Mouse (Mus musculus) limb, embryonic 11.5 days (tissue): ENCODE results near the gene F8. TPM values are rescaled to one million over a fixed set of nuclear protein-coding genes. Genes with fewer than 3 reads are reported as not detected.
"Not testable (repeated sequence)": the region's sequence is repeated elsewhere in the genome, so short reads cannot be mapped to it uniquely, and the experiment has no call there.

ENCODE experiments used
- ATAC-seq: fragments of 200-750 bp; cut with Nextera tagmentation; 2 replicates; pipeline ENCODE4 v1.8.0; 2017; ENCODE audit warnings: low read depth; ENCODE audit not compliant: insufficient number of reproducible peaks, low FRiP score, low TSS enrichment
- DNase-seq: peaks from one replicate; pipeline ENCODE4 v3.0.0-alpha.2; 2015; ENCODE audit warnings: low spot score
- H3K27ac ChIP-seq: fragments of 300-500 bp; sonication (generic); replicated peaks from 2 replicates; pipeline ENCODE4 v1.5.1; 2014; ENCODE audit warnings: low read depth, mild to moderate bottlenecking, low read length
- H3K27me3 ChIP-seq: fragments of 300-500 bp; sonication (generic); 2 replicates; pipeline ENCODE4 v1.6.1; 2014; ENCODE audit warnings: mild to moderate bottlenecking, low read length, mixed read lengths; ENCODE audit not compliant: control insufficient read depth, insufficient read depth
- H3K36me3 ChIP-seq: fragments of 300-500 bp; sonication (generic); 2 replicates; pipeline ENCODE4 v1.6.1; 2014; ENCODE audit warnings: mild to moderate bottlenecking, low read length, moderate library complexity, mixed read lengths; ENCODE audit not compliant: control insufficient read depth, insufficient read depth
- H3K4me1 ChIP-seq: fragments of 300-500 bp; sonication (generic); 2 replicates; pipeline ENCODE4 v1.6.1; 2014; ENCODE audit warnings: low read length, mixed read lengths; ENCODE audit not compliant: control insufficient read depth, insufficient read depth
- H3K4me2 ChIP-seq: fragments of 300-500 bp; sonication (generic); 2 replicates; pipeline ENCODE4 v1.6.1; 2014; ENCODE audit warnings: low read depth, mild to moderate bottlenecking, moderate library complexity; ENCODE audit not compliant: severe bottlenecking
- H3K4me3 ChIP-seq: fragments of 300-500 bp; sonication (generic); 2 replicates; pipeline ENCODE4 v1.5.1; 2014; ENCODE audit warnings: low read depth, low read length
- H3K9ac ChIP-seq: fragments of 300-500 bp; sonication (generic); 2 replicates; pipeline ENCODE4 v1.6.1; 2014; ENCODE audit warnings: mild to moderate bottlenecking, low read length
- H3K9me3 ChIP-seq: fragments of 300-500 bp; sonication (generic); 2 replicates; pipeline ENCODE4 v1.6.1; 2016; ENCODE audit warnings: low read length; ENCODE audit not compliant: control insufficient read depth
- WGBS: fragments of 180-500 bp; shearing (Covaris S2); extraction: QIAGEN DNeasy Blood & Tissue Kit; methylation state at CpG from one replicate; pipeline ENCODE4 v1.1.7; 2014; 5-methylcytosine and 5-hydroxymethylcytosine counted together
- polyA plus RNA-seq: library from polyadenylated mRNA; unstranded; fragments of >200 nt; fragmentation: Nextera tagmentation; extraction: Ambion mirVana; gene quantifications from 2 replicates; pipeline ENCODE4 v1.2.1, GENCODE M21; 2014

The F8 gene
- polyA plus RNA-seq, 1 experiment from 2014 or later: 1.2 TPM

DNA sequence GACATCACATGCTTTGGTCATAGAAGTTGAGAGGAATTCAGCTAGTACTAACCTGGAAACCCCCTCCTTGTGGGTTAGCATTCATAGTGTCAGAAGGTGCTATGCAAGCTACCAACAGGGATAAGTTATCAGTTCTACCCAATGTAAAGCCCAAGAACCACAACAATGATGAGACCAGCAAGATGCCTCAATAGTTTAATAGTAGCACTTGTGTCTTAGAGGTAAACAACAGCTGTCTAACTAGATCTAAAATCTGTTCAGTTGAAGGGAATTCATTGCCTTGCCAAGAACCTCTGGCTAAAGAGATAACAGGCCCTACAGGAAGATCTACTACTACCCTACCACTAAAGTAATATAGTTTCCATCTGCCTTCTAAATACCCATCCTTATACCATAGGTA lies 5.6 kb downstream of the F8 start:
- ATAC-seq: no peak
- Histone ChIP-seq H3K27ac (no peak overlapping the region), H3K4me3 (no peak overlapping the region)

DNA sequence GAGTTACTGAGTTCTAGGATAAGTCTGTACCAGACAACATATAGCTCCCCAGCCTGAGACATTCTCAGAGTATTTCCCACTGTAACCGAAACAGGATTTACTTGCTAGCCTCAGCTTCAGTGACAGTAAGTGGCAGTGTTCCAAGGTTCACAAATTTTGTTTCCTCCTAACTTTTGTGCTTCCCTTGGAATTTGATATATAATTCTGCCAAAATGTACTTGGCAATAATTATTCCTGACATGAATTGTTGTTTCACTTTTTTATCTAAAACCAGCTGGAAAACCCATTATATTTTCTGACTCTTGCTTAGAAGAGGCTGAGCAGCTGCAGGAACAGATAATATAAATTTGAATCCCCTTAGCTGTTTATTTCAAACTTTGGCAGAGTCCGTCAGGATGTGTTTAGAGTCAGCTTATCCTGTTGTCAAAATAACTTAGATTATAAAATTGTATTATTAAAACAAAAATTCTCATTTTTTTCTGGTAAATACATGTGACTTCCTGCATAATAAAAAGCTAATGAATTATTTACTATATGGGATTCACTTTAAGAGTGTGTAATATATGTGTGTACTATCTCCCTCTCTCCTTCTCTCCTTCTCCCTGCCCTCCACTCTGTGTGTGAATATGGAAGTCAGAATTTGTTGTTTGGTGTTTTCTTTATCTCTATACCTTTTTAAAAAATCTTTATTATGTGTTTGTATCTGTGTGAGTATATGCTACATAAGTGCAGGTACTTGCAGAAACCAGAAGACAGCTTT lies 9.6 kb downstream of the F8 start:
- no peaks in the 10 kb centered on the region for H3K4me1 ChIP-seq
- H3K9ac ChIP-seq: no peak overlapping the region
- WGBS: 91% methylated on average over 2 of the region's 2 CpGs
- no peaks in the 10 kb centered on the region for H3K27me3 ChIP-seq
- no peak overlapping the region for H3K27ac ChIP-seq
- no peak for ATAC-seq
- DNase-seq: no peak
- no peak overlapping the region for H3K4me3 ChIP-seq
- no peaks in the 10 kb centered on the region for H3K36me3 ChIP-seq
- H3K4me2 ChIP-seq: no peak overlapping the region
- no peaks in the 10 kb centered on the region for H3K9me3 ChIP-seq

More for the DNA sequence above, 5.6 kb downstream of the F8 start:
- H3K9me3 ChIP-seq: no peaks in the 10 kb centered on the region
- DNase-seq: no peak
- no peaks in the 10 kb centered on the region for H3K4me1 ChIP-seq
- no peaks in the 10 kb centered on the region for H3K27me3 ChIP-seq
- H3K9ac ChIP-seq: no peak overlapping the region
- no peak overlapping the region for H3K4me2 ChIP-seq
- H3K36me3 ChIP-seq: no peaks in the 10 kb centered on the region

DNA sequence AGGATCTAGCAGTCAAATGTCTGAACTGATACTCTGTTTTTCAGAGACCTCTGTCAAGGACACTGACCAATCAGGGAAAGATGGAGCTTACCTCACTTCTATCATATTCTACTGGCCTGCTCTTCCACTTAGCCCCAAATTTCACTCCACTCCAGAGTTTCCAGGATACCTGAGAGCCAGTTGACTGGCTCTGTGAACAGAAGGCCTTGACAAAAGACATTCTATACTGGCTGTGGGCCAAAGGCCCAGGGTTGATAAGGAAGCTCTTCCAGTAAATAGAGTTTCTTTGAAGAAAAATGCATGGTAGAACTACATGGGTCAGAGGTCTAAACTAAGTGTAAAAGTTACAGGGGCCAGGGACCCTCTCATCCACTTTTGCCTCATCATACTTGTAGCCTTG lies 12.2 kb downstream of the F8 start:
- H3K9ac ChIP-seq: no peak overlapping the region
- no peak for DNase-seq
- no peaks in the 10 kb centered on the region for H3K27me3 ChIP-seq

DNA sequence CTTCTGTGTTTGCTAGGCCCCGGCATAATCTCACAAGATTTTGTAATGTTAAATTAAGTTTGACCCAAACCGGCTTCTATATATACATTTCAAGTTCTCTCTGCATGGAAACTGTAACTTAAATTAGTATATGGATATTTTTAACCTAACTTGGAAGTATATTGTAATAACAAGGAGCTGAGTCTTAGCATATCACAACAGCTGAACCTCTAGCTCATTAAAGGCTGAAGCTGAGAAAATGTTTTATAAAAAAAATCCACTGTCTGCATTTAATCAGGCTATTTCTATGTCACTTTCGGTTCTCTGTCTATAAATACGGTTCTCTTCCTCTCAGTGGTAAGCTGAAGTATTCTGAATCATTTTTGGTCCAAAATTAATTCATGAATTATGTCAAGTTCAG lies 58.9 kb downstream of the F8 start:
- Histone ChIP-seq H3K4me3 (no peak overlapping the region), H3K9ac (no peak overlapping the region), H3K27ac (no peak overlapping the region), H3K4me2 (no peak overlapping the region), H3K27me3 (no peaks in the 10 kb centered on the region), H3K4me1 (no peaks in the 10 kb centered on the region), H3K36me3 (no peaks in the 10 kb centered on the region), H3K9me3 (no peaks in the 10 kb centered on the region)
- ATAC-seq: no peak
- DNase-seq: no peak
- WGBS: 86% methylated on average over 4 of the region's 4 CpGs

More for the DNA sequence above, 12.2 kb downstream of the F8 start:
- Histone ChIP-seq H3K27ac (no peak overlapping the region), H3K9me3 (no peaks in the 10 kb centered on the region), H3K4me1 (no peaks in the 10 kb centered on the region), H3K4me2 (no peak overlapping the region), H3K36me3 (no peaks in the 10 kb centered on the region), H3K4me3 (no peak overlapping the region)
- no peak for ATAC-seq

DNA sequence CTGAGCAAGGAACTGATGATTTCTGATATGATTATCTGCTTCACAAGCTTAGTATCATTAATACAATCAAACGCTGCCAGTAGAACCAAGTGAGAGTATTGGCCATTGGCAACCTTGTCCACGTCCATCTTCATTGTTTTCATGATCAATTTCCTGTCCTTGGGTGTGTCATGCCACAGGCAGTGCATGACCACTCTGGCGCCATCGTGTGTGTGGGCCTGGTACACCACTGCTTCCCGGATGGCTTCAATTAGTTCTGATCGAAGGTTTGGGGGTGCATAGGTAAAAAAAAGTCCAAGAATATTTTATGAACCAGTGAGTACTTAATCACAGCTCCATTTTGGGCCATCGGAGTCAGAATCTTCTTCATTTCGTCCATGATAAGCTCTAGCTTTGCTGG lies 110.7 kb downstream of the F8 start:
- no peaks in the 10 kb centered on the region for H3K9me3 ChIP-seq
- H3K4me2 ChIP-seq: no peak overlapping the region
- no peak overlapping the region for H3K27ac ChIP-seq
- no peak overlapping the region for H3K9ac ChIP-seq
- H3K36me3 ChIP-seq: no peaks in the 10 kb centered on the region
- no peaks in the 10 kb centered on the region for H3K27me3 ChIP-seq
- ATAC-seq (no peak), DNase-seq (no peak)
- H3K4me1 ChIP-seq: no peaks in the 10 kb centered on the region
- 70% methylated on average over 8 of the region's 8 CpGs for WGBS
- no peak overlapping the region for H3K4me3 ChIP-seq

DNA sequence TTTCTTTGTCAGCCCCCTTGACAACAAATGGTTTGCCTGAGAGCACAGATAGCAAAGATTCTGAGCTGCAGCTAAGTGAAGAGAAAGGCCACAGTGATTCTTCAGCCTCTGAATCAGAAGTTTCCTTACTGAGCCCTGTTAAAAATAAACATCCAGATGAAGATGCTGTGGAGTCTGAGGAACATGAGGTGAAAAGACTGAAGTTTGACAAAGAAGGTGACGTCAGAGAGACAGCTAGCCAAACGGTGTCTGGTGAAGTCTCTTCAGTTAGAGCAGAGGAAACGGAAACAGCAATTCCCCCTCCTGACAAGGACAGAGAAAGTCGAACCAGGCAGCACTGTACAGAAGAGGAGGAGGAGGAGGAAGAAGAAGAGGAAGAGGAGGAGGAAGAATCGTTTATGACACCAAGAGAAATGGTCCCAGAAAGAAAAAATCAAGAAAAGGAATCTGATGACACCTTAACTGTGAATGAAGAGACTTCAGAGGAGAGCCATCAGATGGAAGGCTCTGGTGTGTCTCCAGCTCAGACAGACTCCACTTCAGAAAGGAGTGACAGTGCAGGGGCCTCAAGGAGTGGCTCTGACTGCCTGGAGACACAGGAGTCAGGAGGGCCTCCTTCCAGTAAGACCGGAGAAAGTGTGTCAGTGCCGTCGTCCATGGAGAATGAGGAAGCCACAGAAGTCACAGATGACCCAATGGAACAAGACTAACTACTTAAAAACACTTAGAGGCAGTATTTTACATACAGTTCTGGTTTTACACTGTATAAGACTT lies 148.6 kb downstream of the F8 start:
- H3K9me3 ChIP-seq, H3K4me3 ChIP-seq, H3K36me3 ChIP-seq, H3K9ac ChIP-seq, ATAC-seq, DNase-seq, H3K4me1 ChIP-seq, H3K4me2 ChIP-seq, H3K27ac ChIP-seq, H3K27me3 ChIP-seq: not testable (repeated sequence)
- WGBS: 68% methylated on average over 7 of the region's 8 CpGs

DNA sequence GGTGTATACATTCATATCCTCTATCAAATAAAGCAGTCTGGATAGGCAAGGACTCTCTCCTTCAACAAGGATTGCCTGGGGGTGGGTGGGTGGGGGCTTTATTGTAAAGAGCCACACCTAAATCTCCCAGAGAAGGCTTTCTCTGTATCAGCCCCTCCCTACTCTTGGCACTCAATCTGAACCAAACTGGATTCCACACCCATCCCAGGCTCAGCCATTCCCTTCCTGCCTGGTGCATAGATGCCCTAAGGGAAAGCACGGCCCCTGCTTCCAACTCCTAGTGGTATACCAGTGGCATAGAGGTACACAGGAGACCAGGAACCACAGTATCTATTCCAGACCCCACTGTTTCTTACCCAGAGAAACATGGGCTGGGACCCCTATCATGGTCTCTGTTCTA lies 151.0 kb downstream of the F8 start:
- Histone ChIP-seq H3K4me3 (no peak overlapping the region), H3K36me3 (no peaks in the 10 kb centered on the region), H3K27ac (no peak overlapping the region), H3K4me2 (no peak overlapping the region), H3K9ac (no peak overlapping the region), H3K9me3 (no peaks in the 10 kb centered on the region), H3K27me3 (no peaks in the 10 kb centered on the region), H3K4me1 (no peaks in the 10 kb centered on the region)
- DNase-seq (no peak), ATAC-seq (no peak)
- WGBS: 100% methylated on average over 1 of the region's 1 CpGs

DNA sequence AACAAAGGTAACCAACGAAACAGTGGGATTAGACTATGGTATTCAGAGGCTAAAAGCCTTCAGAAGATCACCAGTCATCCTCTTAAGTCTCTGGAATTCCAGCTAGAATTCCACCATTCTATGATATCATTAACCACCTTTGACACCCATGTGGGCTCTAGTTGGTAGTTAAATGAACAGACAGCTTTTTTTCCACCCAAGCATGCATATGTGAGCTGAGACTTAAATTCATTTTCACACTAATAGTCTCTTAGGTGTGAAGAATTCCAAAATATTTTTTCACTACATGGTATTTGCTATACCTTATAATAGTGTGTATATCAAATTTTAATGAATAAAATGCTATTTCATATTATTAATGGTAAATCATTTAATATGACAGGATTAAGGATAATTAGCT lies 218.7 kb downstream of the F8 start, which contains the start of gene Smim9:
TSS of gene Smim9 (minus strand) at position 101 of the 400 bp plus-strand sequence.
- Histone ChIP-seq H3K36me3 (no peaks in the 10 kb centered on the region), H3K27me3 (no peaks in the 10 kb centered on the region), H3K4me3 (no peak within 1 kb of the TSS), H3K4me1 (no peaks in the 10 kb centered on the region), H3K9ac (no peak within 1 kb of the TSS), H3K9me3 (no peaks in the 10 kb centered on the region), H3K27ac (no peak within 1 kb of the TSS), H3K4me2 (no peak within 1 kb of the TSS)
- ATAC-seq: no peak
- no peak for DNase-seq
- 76% methylated on average over 1 of the region's 1 CpGs for WGBS
